Mouse (Mus musculus) intestine, embryonic 16.5 days (tissue): ENCODE measurements around the gene Ttc32. TPM values are rescaled to one million over a fixed set of nuclear protein-coding genes. Genes with fewer than 3 reads are reported as not detected.
A peak's percentile ranks its signal among the peaks of the same experiment; 100 is the strongest.

ENCODE experiments used
- ATAC-seq: fragments of 200-750 bp; cut with Nextera tagmentation; 2 replicates; pipeline ENCODE4 v1.8.0; 2017; ENCODE audit warnings: moderate TSS enrichment, moderate library complexity
- H3K27ac ChIP-seq: fragments of 300-500 bp; sonication (generic); 2 replicates; pipeline ENCODE4 v1.5.1; 2014; ENCODE audit warnings: mild to moderate bottlenecking, low read length
- H3K27me3 ChIP-seq: fragments of 300-500 bp; sonication (generic); replicated peaks from 2 replicates; pipeline ENCODE4 v1.6.1; 2014; ENCODE audit warnings: low read length, control low read depth, mixed read lengths; ENCODE audit not compliant: control insufficient read depth, insufficient read depth
- H3K36me3 ChIP-seq: fragments of 300-500 bp; sonication (generic); 2 replicates; pipeline ENCODE4 v1.6.1; 2014; ENCODE audit warnings: low read length, control low read depth; ENCODE audit not compliant: control insufficient read depth, insufficient read depth
- H3K4me1 ChIP-seq: fragments of 300-500 bp; sonication (generic); 2 replicates; pipeline ENCODE4 v1.6.1; 2014; ENCODE audit warnings: low read length, control low read depth, mixed read lengths; ENCODE audit not compliant: control insufficient read depth, insufficient read depth
- H3K4me2 ChIP-seq: fragments of 300-500 bp; sonication (generic); 2 replicates; pipeline ENCODE4 v1.6.1; 2014; ENCODE audit warnings: low read depth, low read length, control low read depth
- H3K4me3 ChIP-seq: fragments of 300-500 bp; sonication (generic); 2 replicates; pipeline ENCODE4 v1.5.1; 2014; ENCODE audit warnings: mild to moderate bottlenecking, low read length
- H3K9ac ChIP-seq: fragments of 300-500 bp; sonication (generic); 2 replicates; pipeline ENCODE4 v1.6.1; 2014; ENCODE audit warnings: low read depth, low read length
- H3K9me3 ChIP-seq: fragments of 300-500 bp; sonication (generic); 2 replicates; pipeline ENCODE4 v1.6.1; 2016; ENCODE audit warnings: low read length, control low read depth; ENCODE audit not compliant: control insufficient read depth
- WGBS: fragments of 180-500 bp; shearing (Covaris S2); extraction: QIAGEN DNeasy Blood & Tissue Kit; methylation state at CpG from one replicate; pipeline ENCODE4 v1.1.7; 2014; 5-methylcytosine and 5-hydroxymethylcytosine counted together
- polyA plus RNA-seq: library from polyadenylated mRNA; unstranded; fragments of >200 nt; fragmentation: Nextera tagmentation; extraction: Ambion mirVana; gene quantifications from 2 replicates; pipeline ENCODE4 v1.2.1, GENCODE M21; 2015

The Ttc32 gene
- polyA plus RNA-seq, 1 experiment from 2014 or later, result 33.9 TPM

DNA sequence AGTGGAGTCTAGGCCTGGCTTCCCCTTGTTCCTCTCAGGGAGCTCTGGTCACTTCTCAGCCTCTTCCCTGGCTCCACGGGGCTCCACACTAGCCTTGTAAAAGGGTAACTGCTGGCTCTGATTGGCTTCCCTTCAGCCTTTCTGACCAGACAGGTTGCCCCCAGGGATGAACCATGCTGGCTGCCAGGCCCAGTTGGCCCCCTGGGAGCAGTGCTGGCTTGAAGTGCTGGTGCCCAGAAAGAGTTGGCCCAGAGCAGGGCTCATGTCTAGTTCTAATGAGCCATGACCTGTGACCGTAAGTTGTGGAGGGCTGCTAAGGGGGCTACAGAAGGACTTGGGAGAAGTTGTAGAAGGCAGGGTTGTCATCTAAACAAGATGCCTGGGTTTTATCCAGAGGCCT, 24.2 kb downstream of the Ttc32 start:
- H3K4me3 ChIP-seq, result no peak overlapping the region
- no peaks in the 10 kb centered on the region for H3K9me3 ChIP-seq
- no peak overlapping the region for H3K4me2 ChIP-seq
- no peak for ATAC-seq
- WGBS, result 68% methylated on average over 2 of the region's 2 CpGs
- H3K4me1 ChIP-seq, result no peaks in the 10 kb centered on the region
- no peaks in the 10 kb centered on the region for H3K27me3 ChIP-seq
- H3K27ac ChIP-seq, result no peak overlapping the region
- H3K36me3 ChIP-seq, result no peaks in the 10 kb centered on the region
- H3K9ac ChIP-seq, result no peak overlapping the region

DNA sequence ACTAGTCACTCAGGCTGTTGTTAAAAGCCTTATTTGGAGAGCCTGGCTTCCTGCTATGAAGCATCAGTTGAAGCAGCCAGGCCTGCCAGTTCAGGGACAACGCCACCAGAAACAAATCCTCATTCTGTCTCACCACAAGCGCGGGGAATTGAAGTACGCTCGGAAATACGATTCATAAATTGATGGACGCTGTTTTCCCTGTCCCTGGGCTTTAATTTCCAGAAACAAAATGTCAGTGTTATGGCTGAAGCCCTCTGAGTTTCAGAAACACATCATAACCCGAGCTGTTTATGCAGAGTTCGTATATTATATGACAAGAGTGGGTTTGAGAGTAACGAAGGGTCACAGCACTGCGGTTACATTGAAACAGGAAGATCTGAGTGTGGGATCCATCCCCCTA, 25.5 kb downstream of the Ttc32 start:
- ATAC-seq, result no peak
- Histone ChIP-seq H3K9ac (0 out of 2 replicates have a peak overlapping the region, but pooled peaks have one; percentile 18), H3K4me2 (no peak overlapping the region), H3K9me3 (no peaks in the 10 kb centered on the region), H3K4me3 (no peak overlapping the region), H3K4me1 (no peaks in the 10 kb centered on the region), H3K36me3 (no peaks in the 10 kb centered on the region), H3K27ac (no peak overlapping the region), H3K27me3 (no peaks in the 10 kb centered on the region)
- WGBS, result 45% methylated on average over 11 of the region's 11 CpGs

DNA sequence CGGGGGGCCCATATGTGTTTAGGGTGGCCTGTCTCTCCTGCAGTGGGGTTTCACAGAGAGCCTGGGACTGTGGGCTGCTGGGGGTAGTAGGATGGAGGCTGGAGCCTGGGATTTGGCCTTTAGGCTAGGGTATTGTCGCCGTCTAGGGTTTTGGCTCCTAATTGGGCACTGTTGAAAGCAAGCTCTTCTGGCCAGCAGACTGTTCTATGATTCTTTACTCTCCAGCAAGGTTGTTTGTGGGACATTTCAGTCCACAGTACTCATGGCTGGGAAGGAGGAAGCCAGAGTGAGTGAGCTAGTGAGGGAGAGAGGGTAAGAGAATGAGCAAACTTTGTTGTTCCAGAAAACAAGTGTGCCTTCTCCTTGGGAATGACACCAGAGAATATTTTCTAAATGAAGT, 29.7 kb downstream of the Ttc32 start:
- Histone ChIP-seq H3K4me3 (no peak overlapping the region), H3K27me3 (no peaks in the 10 kb centered on the region), H3K4me1 (no peaks in the 10 kb centered on the region), H3K27ac (no peak overlapping the region), H3K9me3 (no peaks in the 10 kb centered on the region), H3K36me3 (no peaks in the 10 kb centered on the region), H3K9ac (no peak overlapping the region), H3K4me2 (no peak overlapping the region)
- no peak for ATAC-seq
- 85% methylated on average over 3 of the region's 3 CpGs for WGBS

DNA sequence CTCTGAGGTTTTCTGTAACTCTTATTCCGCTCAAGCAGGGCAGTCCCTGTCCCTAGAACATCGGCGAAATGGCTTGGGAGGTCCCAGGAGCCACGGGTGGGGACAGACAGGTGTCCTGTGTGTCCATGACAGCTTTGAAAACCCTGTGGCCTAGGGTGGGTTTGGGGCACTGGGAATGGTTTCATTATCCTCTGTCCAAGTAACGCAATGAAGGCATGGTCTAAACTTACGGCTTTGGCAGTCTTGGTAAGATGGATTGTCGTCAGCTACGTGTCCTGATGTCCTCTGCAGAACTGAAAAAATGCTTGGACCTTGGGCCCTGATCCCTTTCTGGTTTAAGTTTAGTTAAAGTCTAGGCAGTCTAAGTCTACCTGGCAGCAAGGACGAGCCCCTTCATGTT, 30.2 kb downstream of the Ttc32 start:
- Histone ChIP-seq H3K4me2 (no peak overlapping the region), H3K36me3 (no peaks in the 10 kb centered on the region), H3K27ac (no peak overlapping the region), H3K9ac (no peak overlapping the region), H3K4me1 (no peaks in the 10 kb centered on the region), H3K9me3 (no peaks in the 10 kb centered on the region), H3K4me3 (no peak overlapping the region), H3K27me3 (no peaks in the 10 kb centered on the region)
- 86% methylated on average over 9 of the region's 9 CpGs for WGBS
- no peak for ATAC-seq

DNA sequence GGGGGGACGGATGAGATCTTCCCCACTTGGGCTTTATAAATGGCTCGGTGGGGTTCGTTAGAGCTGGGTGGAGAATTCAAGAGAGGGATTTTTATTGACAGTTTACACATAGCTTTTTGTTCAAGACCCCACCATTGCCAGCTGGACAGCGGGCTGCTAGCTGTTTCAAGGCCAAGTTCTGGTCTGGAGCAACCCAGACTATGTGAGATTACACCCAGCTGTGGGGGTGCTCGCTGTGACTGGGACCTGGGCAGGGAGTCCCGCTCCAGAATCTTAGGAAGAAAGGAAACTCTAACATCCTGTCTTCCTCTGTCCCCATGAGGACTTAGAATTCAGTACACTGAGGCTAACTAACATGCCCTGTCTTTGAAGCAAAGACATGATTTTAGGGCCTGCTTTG, 33.8 kb downstream of the Ttc32 start:
- 74% methylated on average over 6 of the region's 6 CpGs for WGBS
- Histone ChIP-seq H3K27me3 (no peaks in the 10 kb centered on the region), H3K4me2 (no peak overlapping the region), H3K27ac (no peak overlapping the region), H3K9ac (no peak overlapping the region), H3K36me3 (no peaks in the 10 kb centered on the region), H3K4me1 (no peaks in the 10 kb centered on the region), H3K4me3 (no peak overlapping the region), H3K9me3 (no peaks in the 10 kb centered on the region)
- ATAC-seq, result no peak

DNA sequence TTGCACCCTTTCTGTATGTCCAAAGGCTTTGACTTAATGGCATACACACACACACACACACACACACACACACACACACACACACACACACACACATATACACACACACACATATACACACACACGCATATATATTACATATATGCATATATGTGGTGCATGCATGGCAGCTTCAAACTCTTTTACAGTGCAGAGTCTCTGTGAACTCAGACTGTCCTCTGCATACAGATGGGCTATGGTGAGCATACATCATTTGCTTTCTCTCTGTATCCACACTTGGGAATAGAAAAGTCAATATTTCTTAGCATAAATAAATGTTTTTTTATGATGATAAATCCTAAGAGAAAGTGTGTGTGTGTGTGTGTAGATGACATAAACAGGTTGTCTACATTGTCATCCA, 41.3 kb downstream of the Ttc32 start:
- no peaks in the 10 kb centered on the region for H3K27me3 ChIP-seq
- 96% methylated on average over 1 of the region's 1 CpGs for WGBS
- no peaks in the 10 kb centered on the region for H3K36me3 ChIP-seq
- ATAC-seq, result no peak
- no peak overlapping the region for H3K27ac ChIP-seq
- H3K4me3 ChIP-seq, result no peak overlapping the region
- H3K9me3 ChIP-seq, result no peaks in the 10 kb centered on the region
- no peak overlapping the region for H3K4me2 ChIP-seq
- H3K4me1 ChIP-seq, result no peaks in the 10 kb centered on the region
- H3K9ac ChIP-seq, result no peak overlapping the region

DNA sequence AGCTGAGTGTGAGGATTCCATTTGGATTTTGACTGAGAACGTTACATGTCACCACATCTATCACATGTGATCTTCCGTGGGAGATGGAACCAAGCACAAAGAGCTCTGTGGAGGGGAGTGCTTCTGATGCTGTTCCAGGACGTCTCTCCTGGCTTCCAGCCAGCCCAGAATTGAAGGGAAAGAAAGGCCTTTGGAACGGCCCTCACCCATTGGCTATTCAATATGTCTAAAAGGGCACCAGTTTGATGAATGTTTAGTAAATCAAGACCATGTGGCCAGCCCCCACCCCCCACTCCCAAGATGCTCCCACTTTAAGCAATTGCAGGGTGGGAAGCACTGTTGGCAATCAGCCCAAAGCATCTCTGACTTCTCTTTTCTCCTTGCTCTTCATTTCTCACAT, 41.7 kb downstream of the Ttc32 start:
- no peak for ATAC-seq

DNA sequence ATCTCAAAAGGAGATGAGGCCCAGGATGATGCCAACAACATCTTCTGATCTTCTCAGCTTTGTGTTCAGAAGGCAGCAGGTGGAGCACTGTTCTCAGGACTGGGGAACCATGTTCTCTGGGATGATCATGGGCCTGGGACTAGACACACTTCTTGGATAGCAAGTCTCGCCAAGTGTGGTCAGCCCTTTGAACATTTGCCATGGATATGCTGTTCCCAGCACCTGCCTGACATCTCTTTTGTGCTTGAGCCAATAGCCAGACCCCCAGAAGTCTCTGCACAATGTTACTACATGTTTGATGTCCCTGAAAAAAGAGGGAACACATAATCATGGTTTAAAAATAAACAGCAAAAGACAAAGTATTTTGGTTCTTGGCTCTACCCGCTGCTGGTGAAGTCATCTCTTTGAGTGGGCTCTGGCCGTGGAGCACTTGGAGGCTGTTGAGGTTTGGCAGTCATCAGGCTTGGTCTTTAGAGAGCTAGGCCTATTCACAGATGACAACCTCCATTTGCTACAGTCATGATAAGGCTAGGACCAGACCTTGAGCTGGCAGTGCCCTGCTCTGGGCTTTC, 47.8 kb downstream of the Ttc32 start:
- no peaks in the 10 kb centered on the region for H3K27me3 ChIP-seq
- no peaks in the 10 kb centered on the region for H3K4me1 ChIP-seq
- H3K27ac ChIP-seq, result no peak overlapping the region
- 87% methylated on average over 3 of the region's 3 CpGs for WGBS
- no peak for ATAC-seq
- no peak overlapping the region for H3K4me2 ChIP-seq
- no peak overlapping the region for H3K9ac ChIP-seq
- H3K36me3 ChIP-seq, result no peaks in the 10 kb centered on the region
- no peak overlapping the region for H3K4me3 ChIP-seq
- no peaks in the 10 kb centered on the region for H3K9me3 ChIP-seq

More for the DNA sequence above, 41.7 kb downstream of the Ttc32 start:
- Histone ChIP-seq H3K9ac (no peak overlapping the region), H3K27ac (no peak overlapping the region), H3K9me3 (no peaks in the 10 kb centered on the region), H3K27me3 (no peaks in the 10 kb centered on the region), H3K36me3 (no peaks in the 10 kb centered on the region), H3K4me2 (no peak overlapping the region), H3K4me3 (no peak overlapping the region), H3K4me1 (no peaks in the 10 kb centered on the region)
- WGBS, result 39% methylated on average over 4 of the region's 4 CpGs

DNA sequence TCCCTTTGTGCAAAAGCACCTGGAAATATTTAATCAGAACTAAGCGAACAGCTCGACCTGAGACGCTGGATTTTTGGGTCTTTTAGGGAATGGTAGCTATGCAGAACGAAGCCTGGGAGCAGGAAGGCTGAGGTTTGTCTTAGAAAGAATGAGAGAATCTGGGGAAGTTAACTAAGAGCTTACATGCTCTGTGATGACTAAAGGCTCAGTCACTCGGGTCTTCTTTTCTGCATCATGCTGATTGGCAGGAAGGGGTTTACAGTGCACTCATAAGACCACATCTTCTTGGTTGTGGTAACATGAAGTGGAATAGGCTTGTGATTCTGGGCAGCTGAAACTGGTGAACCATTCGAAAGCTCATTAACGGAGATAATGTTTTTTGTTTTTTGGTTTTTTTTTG, 60.4 kb downstream of the Ttc32 start:
- 72% methylated on average over 7 of the region's 7 CpGs for WGBS
- Histone ChIP-seq H3K36me3 (no peaks in the 10 kb centered on the region), H3K27ac (no peak overlapping the region), H3K4me3 (no peak overlapping the region), H3K9me3 (no peaks in the 10 kb centered on the region), H3K4me2 (no peak overlapping the region), H3K9ac (no peak overlapping the region), H3K27me3 (no peaks in the 10 kb centered on the region), H3K4me1 (no peaks in the 10 kb centered on the region)
- no peak for ATAC-seq
